Mouse (Mus musculus) liver, embryonic 11.5 days (tissue): ENCODE measurements around the gene Bad. TPM values are rescaled to one million over a fixed set of nuclear protein-coding genes. Genes with fewer than 3 reads are reported as not detected.
A peak's percentile ranks its signal among the peaks of the same experiment; 100 is the strongest.

Experiments
- ATAC-seq: fragments of 200-750 bp; cut with Nextera tagmentation; replicated peaks from 2 replicates; pipeline ENCODE4 v1.8.0; 2017; ENCODE audit warnings: moderate number of reproducible peaks, mild to moderate bottlenecking, moderate TSS enrichment, moderate library complexity; ENCODE audit not compliant: low FRiP score
- DNase-seq: peaks from one replicate; pipeline ENCODE4 v3.0.0-alpha.2; 2017; ENCODE audit warnings: low spot score
- H3K27ac ChIP-seq: fragments of 300-500 bp; sonication (generic); 2 replicates; pipeline ENCODE4 v1.5.1; 2014; ENCODE audit warnings: mild to moderate bottlenecking, low read depth, low read length, control low read depth
- H3K27me3 ChIP-seq: fragments of 300-500 bp; sonication (generic); replicated peaks from 2 replicates; pipeline ENCODE4 v1.6.1; 2014; ENCODE audit warnings: low read length, mixed read lengths; ENCODE audit not compliant: control insufficient read depth, insufficient read depth
- H3K36me3 ChIP-seq: fragments of 300-500 bp; sonication (generic); 2 replicates; pipeline ENCODE4 v1.6.1; 2014; ENCODE audit warnings: mild to moderate bottlenecking, low read length, moderate library complexity, mixed read lengths; ENCODE audit not compliant: control insufficient read depth, insufficient read depth
- H3K4me1 ChIP-seq: fragments of 300-500 bp; sonication (generic); replicated peaks from 2 replicates; pipeline ENCODE4 v1.6.1; 2014; ENCODE audit warnings: low read length, mixed read lengths; ENCODE audit not compliant: control insufficient read depth, insufficient read depth
- H3K4me2 ChIP-seq: fragments of 300-500 bp; sonication (generic); 2 replicates; pipeline ENCODE4 v1.6.1; 2014; ENCODE audit warnings: mild to moderate bottlenecking, control low read depth, moderate library complexity
- H3K4me3 ChIP-seq: fragments of 300-500 bp; sonication (generic); 2 replicates; pipeline ENCODE4 v1.5.1; 2014; ENCODE audit warnings: low read depth, low read length, control low read depth
- H3K9ac ChIP-seq: fragments of 300-500 bp; sonication (generic); 2 replicates; pipeline ENCODE4 v1.6.1; 2014; ENCODE audit warnings: low read depth, low read length, control low read depth
- H3K9me3 ChIP-seq: fragments of 300-500 bp; sonication (generic); 2 replicates; pipeline ENCODE4 v1.6.1; 2016; ENCODE audit warnings: low read length, inconsistent platforms, mixed read lengths; ENCODE audit not compliant: control insufficient read depth
- WGBS: fragments of 180-500 bp; shearing (Covaris S2); extraction: QIAGEN DNeasy Blood & Tissue Kit; methylation state at CpG from one replicate; pipeline ENCODE4 v1.1.7; 2014; 5-methylcytosine and 5-hydroxymethylcytosine counted together
- polyA plus RNA-seq: library from polyadenylated mRNA; unstranded; fragments of >200 nt; fragmentation: Nextera tagmentation; extraction: Ambion mirVana; gene quantifications from 2 replicates; pipeline ENCODE4 v1.2.1, GENCODE M21; 2014

The Bad gene
- polyA plus RNA-seq, 1 experiment from 2014 or later = 54.7 TPM

DNA sequence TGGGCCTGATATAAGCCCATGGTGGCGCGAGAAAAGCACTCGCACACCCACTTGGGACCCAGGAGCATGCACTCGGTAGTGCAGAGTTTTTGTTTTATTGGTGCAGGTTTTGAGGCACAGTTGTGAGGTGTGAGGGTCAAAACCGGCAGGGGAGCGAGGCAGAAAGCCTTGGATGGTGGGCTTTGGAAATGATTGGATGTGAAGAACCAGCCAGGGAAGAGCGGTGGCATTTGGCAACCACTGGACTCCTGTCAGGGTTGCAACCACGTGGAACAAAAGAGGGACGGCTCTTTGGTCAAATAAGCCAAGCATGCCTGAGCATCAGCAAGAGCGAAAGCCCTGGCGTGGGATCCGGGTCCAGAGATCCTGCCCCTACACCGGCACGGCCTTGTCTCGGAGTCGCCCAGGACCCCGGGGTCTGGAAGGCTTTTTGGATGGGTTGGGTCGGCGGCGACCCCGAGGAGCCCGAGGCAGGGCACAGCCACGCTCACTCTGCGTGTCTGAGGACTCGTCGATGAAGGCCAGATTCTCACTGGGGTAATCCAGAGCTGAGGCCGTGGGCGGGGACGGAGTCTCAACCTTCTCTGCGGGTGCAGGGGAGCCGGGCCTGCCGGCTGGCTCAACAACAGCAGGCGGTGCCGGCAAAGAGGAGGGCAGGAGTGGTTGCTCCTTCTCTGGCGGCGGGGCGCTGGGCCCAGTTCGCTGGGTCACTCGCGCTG lies 15.9 kb upstream of the Bad start:
- Histone ChIP-seq H3K9ac (no peak overlapping the region), H3K36me3 (no peaks in the 10 kb centered on the region), H3K9me3 (no peaks in the 10 kb centered on the region), H3K4me1 (peaks cover 27% of the 10 kb centered on the region), H3K27me3 (peaks cover 72% of the 10 kb centered on the region), H3K27ac (no peak overlapping the region), H3K4me2 (peak overlapping the region; percentile 53), H3K4me3 (peak overlapping the region; percentile 29)
- DNase-seq (peak; percentile 39), ATAC-seq (no peak)
- 15% methylated on average over 39 of the region's 40 CpGs for WGBS

DNA sequence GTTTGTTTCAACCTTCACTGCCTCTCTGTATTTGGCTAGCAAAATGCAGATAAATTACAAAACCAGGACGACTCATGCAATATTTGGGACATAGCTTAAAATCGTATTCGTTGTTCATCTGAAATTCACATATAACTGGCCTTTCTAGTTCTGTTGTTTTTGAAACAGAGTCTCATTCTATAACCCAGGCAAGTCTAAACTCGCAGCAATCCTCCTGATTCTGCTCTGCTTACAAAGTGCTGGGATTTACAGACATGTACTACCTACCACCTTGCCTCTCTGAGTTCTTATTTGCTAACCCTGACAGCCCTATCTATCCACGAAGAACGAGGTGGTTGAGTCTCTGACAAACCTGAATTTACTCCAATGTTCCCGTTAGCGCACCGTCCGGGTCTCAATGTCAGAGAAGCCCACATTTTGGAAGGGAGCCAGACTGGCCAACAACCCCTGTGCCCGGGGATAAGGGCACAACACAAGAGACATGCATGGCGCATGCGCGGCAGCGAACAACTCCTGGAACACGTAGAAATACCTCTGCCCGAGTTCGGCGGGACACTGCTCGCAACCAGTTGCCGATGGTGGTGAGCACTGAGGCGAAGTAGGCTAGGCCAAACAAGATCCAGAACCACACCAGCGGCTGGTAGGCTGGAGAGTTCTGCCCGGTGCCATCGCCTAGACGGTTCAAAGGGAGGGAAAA lies 15.0 kb upstream of the Bad start:
- no peak for ATAC-seq
- no peaks in the 10 kb centered on the region for H3K9me3 ChIP-seq
- H3K4me1 ChIP-seq = peaks cover 25% of the 10 kb centered on the region
- peak overlapping the region; percentile 29; the same call in 1 of the 2 replicates for H3K4me3 ChIP-seq
- H3K36me3 ChIP-seq = no peaks in the 10 kb centered on the region
- H3K27ac ChIP-seq = no peak overlapping the region
- 11% methylated on average over 26 of the region's 26 CpGs for WGBS
- H3K4me2 ChIP-seq = peak overlapping the region; percentile 56
- peaks cover 82% of the 10 kb centered on the region for H3K27me3 ChIP-seq
- peak; percentile 42 for DNase-seq
- H3K9ac ChIP-seq = no peak overlapping the region

GRCm38 (mm10) chr19:6928080-6928479 lies 13.6 kb upstream of the Bad start:
- no peaks in the 10 kb centered on the region for H3K9me3 ChIP-seq
- WGBS = 14% methylated on average over 9 of the region's 9 CpGs
- no peak overlapping the region for H3K27ac ChIP-seq
- H3K4me2 ChIP-seq = no peak overlapping the region
- no peak for DNase-seq
- no peak for ATAC-seq
- no peak overlapping the region for H3K9ac ChIP-seq
- no peaks in the 10 kb centered on the region for H3K36me3 ChIP-seq
- peaks cover 93% of the 10 kb centered on the region for H3K27me3 ChIP-seq
- peaks cover 16% of the 10 kb centered on the region for H3K4me1 ChIP-seq
- H3K4me3 ChIP-seq = no peak overlapping the region

DNA sequence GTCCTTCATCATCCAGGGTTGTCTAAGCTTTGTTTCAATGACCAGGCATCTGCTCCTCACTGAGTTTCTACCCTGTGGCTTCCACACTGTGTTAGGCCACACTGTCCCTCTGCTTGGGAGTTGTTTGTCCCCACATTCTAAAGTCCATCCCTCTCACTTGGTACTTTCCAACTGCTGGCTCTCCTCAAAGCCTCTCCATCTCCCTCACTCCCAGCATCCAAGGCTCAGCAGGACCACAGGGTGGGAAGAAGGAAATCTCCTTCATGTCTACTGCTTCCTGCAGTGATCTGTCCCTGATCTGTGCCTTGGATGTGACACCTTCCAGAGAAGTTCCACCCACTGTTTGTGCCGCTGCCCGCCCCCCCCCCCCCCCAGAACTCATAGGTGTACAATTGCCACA lies 10.7 kb upstream of the Bad start:
- H3K4me3 ChIP-seq = no peak overlapping the region
- DNase-seq (no peak), ATAC-seq (no peak)
- H3K27ac ChIP-seq = no peak overlapping the region
- H3K9me3 ChIP-seq = no peaks in the 10 kb centered on the region
- no peaks in the 10 kb centered on the region for H3K36me3 ChIP-seq
- 0% methylated on average over 1 of the region's 2 CpGs for WGBS
- H3K4me1 ChIP-seq = peaks cover 4% of the 10 kb centered on the region; the same call in 1 of the 2 replicates
- peaks cover 96% of the 10 kb centered on the region for H3K27me3 ChIP-seq
- H3K9ac ChIP-seq = no peak overlapping the region
- no peak overlapping the region for H3K4me2 ChIP-seq

DNA sequence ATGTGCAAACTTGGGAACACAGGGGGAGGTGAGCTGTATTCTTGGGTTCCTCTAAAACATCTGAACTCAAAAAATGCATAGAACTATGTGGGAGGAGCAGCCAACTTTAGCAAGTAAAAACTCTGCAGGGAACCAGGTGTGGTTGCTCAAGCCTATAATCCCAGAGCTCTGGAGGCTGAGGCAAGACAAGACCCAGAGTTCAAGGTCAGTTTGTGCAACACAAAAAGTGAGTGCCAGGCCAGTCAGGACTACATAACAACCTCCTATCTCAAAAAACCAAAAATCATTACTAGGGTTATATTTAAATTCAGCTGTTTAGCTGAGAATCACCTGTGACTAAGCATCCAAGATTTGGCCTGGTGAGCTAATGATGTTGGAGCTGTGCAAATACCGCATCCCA lies 9.6 kb upstream of the Bad start:
- DNase-seq = no peak
- no peak overlapping the region for H3K9ac ChIP-seq
- no peak overlapping the region for H3K4me3 ChIP-seq
- peaks cover 89% of the 10 kb centered on the region for H3K27me3 ChIP-seq
- H3K9me3 ChIP-seq = no peaks in the 10 kb centered on the region
- ATAC-seq = no peak
- H3K36me3 ChIP-seq = no peaks in the 10 kb centered on the region
- peaks cover under 1% of the 10 kb centered on the region; the same call in 1 of the 2 replicates for H3K4me1 ChIP-seq
- no peak overlapping the region for H3K27ac ChIP-seq
- 54% methylated on average over 1 of the region's 1 CpGs for WGBS
- no peak overlapping the region for H3K4me2 ChIP-seq

- ATAC-seq = no peak
- Histone ChIP-seq H3K4me2 (no peak overlapping the region), H3K9ac (no peak overlapping the region)
Observed at GRCm38 (mm10) chr19:6933102-6933435, 8.6 kb upstream of the Bad start.

GRCm38 (mm10) chr19:6933436-6934194 lies 8.0 kb upstream of the Bad start:
- Histone ChIP-seq H3K9me3 (no peaks in the 10 kb centered on the region), H3K27me3 (peaks cover 73% of the 10 kb centered on the region), H3K4me1 (no peaks in the 10 kb centered on the region; the same call in 1 of the 2 replicates), H3K27ac (no peak overlapping the region), H3K36me3 (no peaks in the 10 kb centered on the region), H3K4me2 (peak overlapping the region; percentile 46), H3K9ac (no peak overlapping the region), H3K4me3 (peak overlapping the region; percentile 28)
- DNase-seq (no peak), ATAC-seq (no peak)
- WGBS = 8% methylated on average over 58 of the region's 58 CpGs

More at GRCm38 (mm10) chr19:6933102-6933435, 8.6 kb upstream of the Bad start:
- Histone ChIP-seq H3K4me1 (no peaks in the 10 kb centered on the region; the same call in 1 of the 2 replicates), H3K36me3 (no peaks in the 10 kb centered on the region), H3K27ac (no peak overlapping the region), H3K9me3 (no peaks in the 10 kb centered on the region), H3K27me3 (peaks cover 78% of the 10 kb centered on the region), H3K4me3 (no peak overlapping the region)
- no peak for DNase-seq
- 24% methylated on average over 4 of the region's 4 CpGs for WGBS

- no peaks in the 10 kb centered on the region; the same call in 1 of the 2 replicates for H3K4me1 ChIP-seq
- H3K27ac ChIP-seq = no peak within 1 kb of the TSS
- H3K9ac ChIP-seq = no peak within 1 kb of the TSS
- peak within 1 kb of the TSS; percentile 28 for H3K4me3 ChIP-seq
- peaks cover 65% of the 10 kb centered on the region for H3K27me3 ChIP-seq
- ATAC-seq (no peak), DNase-seq (no peak)
- peak within 1 kb of the TSS; percentile 46 for H3K4me2 ChIP-seq
- no peaks in the 10 kb centered on the region for H3K9me3 ChIP-seq
- no peaks in the 10 kb centered on the region for H3K36me3 ChIP-seq
- WGBS = 17% methylated on average over 23 of the region's 23 CpGs
Observed at GRCm38 (mm10) chr19:6934195-6934977, 7.3 kb upstream of the Bad start, which contains the start of gene Kcnk4. Gene Kcnk4 (minus strand): TSS chr19:6934515.
